Comparison of ENCODE assay signal across 8 mouse cellular contexts in the genomic region with DNA sequence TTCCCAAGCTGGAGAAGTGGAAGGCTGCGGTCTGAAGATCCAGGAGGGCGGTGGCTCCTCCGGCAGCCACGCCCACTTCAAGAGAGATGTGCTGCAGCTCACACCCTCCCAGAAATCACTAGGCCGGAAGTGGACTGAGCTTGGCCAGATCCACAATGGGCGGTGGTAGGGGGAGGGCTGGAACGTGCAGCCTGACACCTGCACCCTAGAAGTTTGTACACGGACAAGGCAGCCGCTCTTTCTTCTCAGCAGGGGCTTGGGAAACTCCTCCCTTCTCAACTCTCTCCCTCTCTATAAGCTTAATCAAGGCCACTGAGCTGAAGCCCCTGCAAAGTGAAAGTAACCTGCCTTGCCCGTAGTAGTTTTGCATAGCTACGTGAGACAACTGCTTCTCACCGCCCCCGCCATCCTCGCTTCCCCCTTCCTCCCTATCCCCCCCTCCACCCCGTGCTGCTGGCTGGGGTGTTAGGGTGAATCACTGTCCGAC.
A peak's percentile ranks its signal among the peaks of the same experiment; 100 is the strongest.
DNase-seq lines count a peak whose midpoint lies in the region; ATAC-seq and TF ChIP-seq lines count a peak whose summit lies in the region.

No protein-coding gene starts in this region.

- H3K27ac ChIP-seq in intestine, postnatal 0 days (ENCODE audit: low read depth, low read length), result peak overlapping the region; percentile 57
- H3K27ac ChIP-seq in lung, embryonic 15.5 days, result peak overlapping the region; percentile 38
- H3K27ac ChIP-seq in olfactory bulb, adult 2 months (ENCODE audit: insufficient read depth, low read depth, low read length), result no peak overlapping the region

- 0% methylated on average over 16 of the region's 16 CpGs for WGBS in intestine, postnatal 0 days
- WGBS in lung, embryonic 15.5 days, result 2% methylated on average over 16 of the region's 16 CpGs
- WGBS in olfactory bulb, adult 2 months, result 8% methylated on average over 16 of the region's 16 CpGs

- DNase-seq in left cerebral cortex, postnatal 4 days, result peak; percentile 50
- no peak for DNase-seq in left cerebral cortex, adult 8-10 months (ENCODE audit: low spot score in 2 of 2)
- peak; percentile 80 for DNase-seq in embryo, embryonic 10.5 days (ENCODE audit: low spot score)
- peak; percentile 99 for DNase-seq in heart, adult 11 months
- peak; percentile 48 to 72 for DNase-seq in urinary bladder, adult 18-20 months (ENCODE audit: low spot score in 2 of 2)

- no peak for TF ChIP-seq POLR2A in olfactory bulb, adult 2 months (IDR thresholded peaks at IDR 0.05; ENCODE audit: insufficient read depth, low read depth, low read length)

- no peaks in the 10 kb centered on the region for H3K9me3 ChIP-seq in intestine, postnatal 0 days (ENCODE audit: control insufficient read depth)
- no peaks in the 10 kb centered on the region for H3K9me3 ChIP-seq in lung, embryonic 15.5 days

- H3K4me1 ChIP-seq in intestine, postnatal 0 days (replicated peaks; ENCODE audit: control insufficient read depth, insufficient read depth, low read length), result peaks cover 12% of the 10 kb centered on the region; the same call in 1 of the 2 replicates
- H3K4me1 ChIP-seq in lung, embryonic 15.5 days, result peaks cover 14% of the 10 kb centered on the region; the same call in 1 of the 2 replicates
- H3K4me1 ChIP-seq in olfactory bulb, adult 2 months (ENCODE audit: control insufficient read depth, insufficient read depth, low read length), result peaks cover 11% of the 10 kb centered on the region

- peak overlapping the region; percentile 53 for H3K9ac ChIP-seq in intestine, postnatal 0 days (ENCODE audit: low read depth, low read length)
- peak overlapping the region; percentile 43 for H3K9ac ChIP-seq in lung, embryonic 15.5 days

- no peaks in the 10 kb centered on the region for H3K27me3 ChIP-seq in intestine, postnatal 0 days (replicated peaks; ENCODE audit: control insufficient read depth, insufficient read depth, low read length)
- no peaks in the 10 kb centered on the region for H3K27me3 ChIP-seq in lung, embryonic 15.5 days

- ATAC-seq in intestine, postnatal 0 days, result peak; percentile 88
- ATAC-seq in lung, embryonic 15.5 days (ENCODE audit: borderline replicate concordance, extremely low read depth, low FRiP score, low TSS enrichment), result peak; percentile 90

- H3K36me3 ChIP-seq in intestine, postnatal 0 days (ENCODE audit: control insufficient read depth, insufficient read depth), result no peaks in the 10 kb centered on the region
- H3K36me3 ChIP-seq in lung, embryonic 15.5 days, result no peaks in the 10 kb centered on the region

- TF ChIP-seq CTCF in intestine, postnatal 0 days (IDR thresholded peaks at IDR 0.05; ENCODE audit: low read depth), result no peak
- no peak for TF ChIP-seq CTCF in olfactory bulb, adult 2 months (IDR thresholded peaks at IDR 0.05; ENCODE audit: insufficient read depth, low read depth, low read length)

- intact Hi-C loops in left cerebral cortex, postnatal 4 days (cut with DNase I), result no loop called here

- H3K4me3 ChIP-seq in intestine, postnatal 0 days (ENCODE audit: low read depth, low read length), result peak overlapping the region; percentile 49
- peak overlapping the region; percentile 47 for H3K4me3 ChIP-seq in lung, embryonic 15.5 days
- peak overlapping the region; percentile 48 for H3K4me3 ChIP-seq in olfactory bulb, adult 2 months (ENCODE audit: insufficient read depth, low read depth, low read length)

- H3K4me2 ChIP-seq in intestine, postnatal 0 days (replicated peaks; ENCODE audit: low read depth), result peak overlapping the region; percentile 69
- H3K4me2 ChIP-seq in lung, embryonic 15.5 days, result peak overlapping the region; percentile 72

Comparison
In these comparisons a context has a peak if more than half of its experiments do, and no peak if none do; other contexts are left out.
1. DNase-seq: peak in left cerebral cortex, postnatal 4 days (single experiment), embryo, embryonic 10.5 days (single experiment), heart, adult 11 months (single experiment) and urinary bladder, adult 18-20 months (2 of 2); none in left cerebral cortex, adult 8-10 months (0 of 2).
2. Peak in every context shown above with its lines, with median percentiles within 50 percentile points of each other: H3K4me3 ChIP-seq.